ENCODE assay signal across 18 mouse cellular contexts in the genomic region with DNA sequence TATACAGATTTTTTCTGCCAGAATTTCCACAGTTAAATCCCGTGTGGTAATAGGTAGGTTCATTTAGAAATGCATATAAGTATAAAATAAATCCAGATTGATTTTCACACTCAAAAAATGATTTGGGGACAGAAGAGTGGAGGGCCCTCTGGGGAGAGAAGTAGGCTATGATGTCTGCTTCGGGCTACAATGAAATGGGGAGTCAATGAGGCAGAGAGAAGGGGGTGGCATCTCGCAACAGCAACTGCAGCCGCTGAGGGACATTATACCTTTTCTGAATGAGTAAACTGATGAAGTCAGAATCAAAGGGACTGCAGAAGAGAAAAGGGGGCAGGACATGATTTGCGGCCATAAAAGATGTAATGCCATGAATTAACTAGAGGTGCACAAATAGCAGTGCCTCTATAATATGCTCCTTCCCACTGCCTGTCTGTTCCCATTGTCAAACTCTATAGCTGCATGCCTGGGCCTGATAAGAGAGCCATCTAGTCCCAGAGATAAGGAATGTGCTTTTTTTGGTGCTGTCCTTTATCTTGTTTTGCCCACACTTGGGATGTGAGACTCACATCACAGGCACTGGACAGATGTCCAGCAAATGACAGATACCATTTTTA. TPM values are rescaled to one million over a fixed set of nuclear protein-coding genes. Genes with fewer than 3 reads are reported as not detected.
A peak's percentile ranks its signal among the peaks of the same experiment; 100 is the strongest.
DNase-seq lines count a peak whose midpoint lies in the region; ATAC-seq and TF ChIP-seq lines count a peak whose summit lies in the region.
"Had no signal": no experiment of that assay in that cellular context is flagged by ENCODE, and none has a peak within 500 bp of the region (broad histone marks: within the 10 kb centered on the region; RNA-seq: fewer than 3 reads in every experiment).

No protein-coding gene starts in this region.

- H3K4me2 ChIP-seq in hindbrain, embryonic 11.5 days (replicated peaks; ENCODE audit: low read depth, low read length): no peak overlapping the region
- H3K4me2 ChIP-seq in forebrain, embryonic 14.5 days (ENCODE audit: low read length): peak overlapping the region; percentile 78
- no peak overlapping the region for H3K4me2 ChIP-seq in liver, embryonic 14.5 days (ENCODE audit: low read depth)
- H3K4me2 ChIP-seq in neural tube, embryonic 13.5 days: peak overlapping the region; percentile 56
- H3K4me2 ChIP-seq: heart, embryonic 12.5 days; limb, embryonic 12.5 days had no signal

- peak overlapping the region; percentile 48 for H3K27ac ChIP-seq in hindbrain, embryonic 11.5 days (ENCODE audit: low read depth, low read length)
- no peak overlapping the region for H3K27ac ChIP-seq in hindbrain, embryonic 10.5 days
- peak overlapping the region; percentile 87 for H3K27ac ChIP-seq in forebrain, embryonic 14.5 days (ENCODE audit: low read depth, low read length)
- H3K27ac ChIP-seq in liver, embryonic 14.5 days: no peak overlapping the region
- H3K27ac ChIP-seq in neural tube, embryonic 13.5 days (replicated peaks): peak overlapping the region; percentile 96
- H3K27ac ChIP-seq: gastrocnemius, adult 2 months; limb, embryonic 12.5 days had no signal

- no peaks in the 10 kb centered on the region for H3K9me3 ChIP-seq in hindbrain, embryonic 11.5 days (ENCODE audit: control insufficient read depth, low read length)
- no peaks in the 10 kb centered on the region for H3K9me3 ChIP-seq in hindbrain, embryonic 10.5 days
- H3K9me3 ChIP-seq in forebrain, embryonic 14.5 days (replicated peaks; ENCODE audit: control insufficient read depth, low read length): no peaks in the 10 kb centered on the region
- H3K9me3 ChIP-seq in liver, embryonic 14.5 days (ENCODE audit: control insufficient read depth, low read length): no peaks in the 10 kb centered on the region
- H3K9me3 ChIP-seq in neural tube, embryonic 13.5 days: no peaks in the 10 kb centered on the region
- H3K9me3 ChIP-seq: heart, embryonic 12.5 days; limb, embryonic 12.5 days had no signal

- peak; percentile 57 for TF ChIP-seq EP300 in liver, embryonic 14.5 days (IDR thresholded peaks at IDR 0.05; ENCODE audit: low read depth)

- H3K27me3 ChIP-seq in hindbrain, embryonic 11.5 days (ENCODE audit: control insufficient read depth, insufficient read depth, low read length): peaks cover 42% of the 10 kb centered on the region
- H3K27me3 ChIP-seq in hindbrain, embryonic 10.5 days (ENCODE audit: insufficient read depth, poor library complexity, severe bottlenecking): peaks cover 59% of the 10 kb centered on the region
- H3K27me3 ChIP-seq in forebrain, embryonic 14.5 days (replicated peaks; ENCODE audit: control insufficient read depth, insufficient read depth, low read length): peaks cover 32% of the 10 kb centered on the region
- peaks cover 41% of the 10 kb centered on the region for H3K27me3 ChIP-seq in liver, embryonic 14.5 days (ENCODE audit: control insufficient read depth, insufficient read depth, low read length)
- H3K27me3 ChIP-seq in neural tube, embryonic 13.5 days: peaks cover 61% of the 10 kb centered on the region

- WGBS in hindbrain, embryonic 11.5 days: 29% methylated on average over 5 of the region's 5 CpGs
- WGBS in hindbrain, embryonic 10.5 days: 20% methylated on average over 5 of the region's 5 CpGs
- WGBS in forebrain, embryonic 14.5 days: 21% methylated on average over 5 of the region's 5 CpGs
- WGBS in liver, embryonic 14.5 days (ENCODE audit: insufficient replicate concordance): 30% methylated on average over 5 of the region's 5 CpGs
- WGBS in neural tube, embryonic 13.5 days: 11% methylated on average over 5 of the region's 5 CpGs

- H3K9ac ChIP-seq in hindbrain, embryonic 11.5 days (ENCODE audit: low read depth, low read length): no peak overlapping the region; the same call in 1 of the 2 replicates
- peak overlapping the region; percentile 89 for H3K9ac ChIP-seq in forebrain, embryonic 14.5 days (ENCODE audit: low read length)
- H3K9ac ChIP-seq in liver, embryonic 14.5 days (replicated peaks): no peak overlapping the region
- H3K9ac ChIP-seq in neural tube, embryonic 13.5 days: peak overlapping the region; percentile 83
- H3K9ac ChIP-seq: heart, embryonic 12.5 days; limb, embryonic 12.5 days had no signal

- peak; percentile 59 for ATAC-seq in hindbrain, embryonic 11.5 days (ENCODE audit: low FRiP score)
- no peak for ATAC-seq in forebrain, embryonic 14.5 days
- 0 out of 2 replicates have a peak, but pooled peaks have one; percentile 43 for ATAC-seq in liver, embryonic 14.5 days (ENCODE audit: insufficient read depth)
- peak; percentile 79 for ATAC-seq in neural tube, embryonic 13.5 days (ENCODE audit: low read depth)
- ATAC-seq in cerebellum, adult (ENCODE audit: insufficient number of reproducible peaks, low FRiP score, low TSS enrichment): no peak

- H3K4me1 ChIP-seq in hindbrain, embryonic 11.5 days (replicated peaks; ENCODE audit: control insufficient read depth, insufficient read depth, low read length): peaks cover 9% of the 10 kb centered on the region; the same call in 1 of the 2 replicates
- peaks cover 12% of the 10 kb centered on the region for H3K4me1 ChIP-seq in hindbrain, embryonic 10.5 days (replicated peaks)
- no peaks in the 10 kb centered on the region for H3K4me1 ChIP-seq in forebrain, embryonic 14.5 days (ENCODE audit: control insufficient read depth, insufficient read depth, low read length)
- 0 out of 4 replicates have a peak, but pooled peaks cover 0 to 2% of the 10 kb centered on the region in 2 experiments for H3K4me1 ChIP-seq in liver, embryonic 14.5 days (replicated peaks; ENCODE audit: control insufficient read depth in 2 of 2, insufficient read depth in 2 of 2, low read length in 1 of 2)
- peaks cover 12% of the 10 kb centered on the region for H3K4me1 ChIP-seq in neural tube, embryonic 13.5 days (replicated peaks)

- H3K36me3 ChIP-seq in hindbrain, embryonic 11.5 days (ENCODE audit: control insufficient read depth, insufficient read depth, low read length): no peaks in the 10 kb centered on the region
- no peaks in the 10 kb centered on the region for H3K36me3 ChIP-seq in hindbrain, embryonic 10.5 days
- H3K36me3 ChIP-seq in forebrain, embryonic 14.5 days (ENCODE audit: control insufficient read depth, insufficient read depth, low read length): peaks cover 10% of the 10 kb centered on the region; the same call in 1 of the 2 replicates
- H3K36me3 ChIP-seq in liver, embryonic 14.5 days (replicated peaks; ENCODE audit: control insufficient read depth, insufficient read depth, low read depth): no peaks in the 10 kb centered on the region
- no peaks in the 10 kb centered on the region for H3K36me3 ChIP-seq in neural tube, embryonic 13.5 days
- H3K36me3 ChIP-seq: heart, embryonic 12.5 days; limb, embryonic 12.5 days had no signal

- TF ChIP-seq CTCF in liver, embryonic 14.5 days (IDR thresholded peaks at IDR 0.05; ENCODE audit: low read depth): no peak

- no peak overlapping the region for H3K4me3 ChIP-seq in hindbrain, embryonic 11.5 days (ENCODE audit: low read depth, low read length)
- no peak overlapping the region for H3K4me3 ChIP-seq in hindbrain, embryonic 10.5 days
- H3K4me3 ChIP-seq in forebrain, embryonic 14.5 days (ENCODE audit: low read depth, low read length): peak overlapping the region; percentile 51
- H3K4me3 ChIP-seq in liver, embryonic 14.5 days (ENCODE audit: insufficient read depth in 1 of 2, low read depth in 2 of 2, low read length in 2 of 2): no peak overlapping the region
- peak overlapping the region; percentile 50 for H3K4me3 ChIP-seq in neural tube, embryonic 13.5 days
- H3K4me3 ChIP-seq: erythroblast, embryonic 14.5 days; gastrocnemius, adult 2 months; heart, embryonic 12.5 days; limb, embryonic 12.5 days had no signal

- no peak for DNase-seq in hindbrain, embryonic 11.5 days (ENCODE audit: low spot score)
- DNase-seq in hindbrain, embryonic 10.5 days (ENCODE audit: low spot score): no peak
- DNase-seq in forebrain, embryonic 14.5 days (ENCODE audit: low spot score): no peak
- no peak for DNase-seq in liver, embryonic 14.5 days (ENCODE audit: low read depth in 3 of 3, low spot score in 3 of 3)
- DNase-seq in kidney, adult 11 months: no peak
- DNase-seq in layer of hippocampus, postnatal 10 days (ENCODE audit: low spot score in 2 of 2): no peak
- DNase-seq: cerebellum, adult 8-10 months; embryo, embryonic 11 days; gastrocnemius, adult 2 months; layer of hippocampus, postnatal 36 days; lung, postnatal 14 days had no signal

RNA-seq across cellular contexts. Expression of gene Gad2, which starts 5.9 kb away (rescaled TPM):
- polyA plus RNA-seq in hindbrain, embryonic 11.5 days (2014; fragmentation: Nextera tagmentation; extraction: Ambion mirVana): 22.7 and 25.5 TPM in 2 replicates
- 1.3 and 13.6 TPM in 2 replicates for polyA plus RNA-seq in hindbrain, embryonic 10.5 days (2016; fragmentation: Nextera tagmentation; extraction: Ambion mirVana)
- polyA plus RNA-seq in forebrain, embryonic 14.5 days (2014; fragmentation: Nextera tagmentation; extraction: Ambion mirVana): 38.7 and 43.1 TPM in 2 replicates
- 0.03 TPM in 1 of 2 replicates, not detected in the other for polyA plus RNA-seq in liver, embryonic 14.5 days (2012; rRNA removed)
- polyA plus RNA-seq in liver, embryonic 14.5 days (2014; fragmentation: Nextera tagmentation; extraction: Ambion mirVana): not detected in 2 replicates
- 40.2 and 42.7 TPM in 2 replicates for polyA plus RNA-seq in neural tube, embryonic 13.5 days (2015; fragmentation: Nextera tagmentation; extraction: Ambion mirVana)
- total RNA-seq in layer of hippocampus, postnatal 10 days (2021): 10 to 100 TPM; 69.2 to 80.4 TPM
- total RNA-seq: gastrocnemius, adult 2 months had no signal
- polyA plus RNA-seq: erythroblast, embryonic 14.5 days; kidney, embryonic 16.5 days; thymus, postnatal 0 days had no signal

Comparison
In these comparisons a context has a peak if more than half of its experiments do, and no peak if none do; other contexts are left out.
1. H3K27ac ChIP-seq: peak in hindbrain, embryonic 11.5 days (single experiment), forebrain, embryonic 14.5 days (single experiment) and neural tube, embryonic 13.5 days (single experiment); none in hindbrain, embryonic 10.5 days (single experiment) and liver, embryonic 14.5 days (single experiment).
2. ATAC-seq: peak in hindbrain, embryonic 11.5 days (single experiment), liver, embryonic 14.5 days (single experiment) and neural tube, embryonic 13.5 days (single experiment); none in forebrain, embryonic 14.5 days (single experiment) and cerebellum, adult (single experiment).
3. H3K4me2 ChIP-seq: peak in forebrain, embryonic 14.5 days (single experiment) and neural tube, embryonic 13.5 days (single experiment); none in hindbrain, embryonic 11.5 days (single experiment) and liver, embryonic 14.5 days (single experiment).
4. H3K4me3 ChIP-seq: peak in forebrain, embryonic 14.5 days (single experiment) and neural tube, embryonic 13.5 days (single experiment); none in hindbrain, embryonic 11.5 days (single experiment), hindbrain, embryonic 10.5 days (single experiment) and liver, embryonic 14.5 days (0 of 2).
5. H3K9ac ChIP-seq: peak in forebrain, embryonic 14.5 days (single experiment) and neural tube, embryonic 13.5 days (single experiment); none in hindbrain, embryonic 11.5 days (single experiment) and liver, embryonic 14.5 days (single experiment).